Mouse (Mus musculus) G1E (cell line): ENCODE measurements around the gene Pitpnc1.

ENCODE experiments used
- CTCF ChIP-seq: IDR thresholded peaks from 2 replicates; pipeline ENCODE4 v1.5.1; 2012; ENCODE audit warnings: low read depth, low read length, inconsistent platforms, mixed read lengths
- GATA1 ChIP-seq: IDR thresholded peaks from 2 replicates; pipeline ENCODE4 v1.6.1; 2012; ENCODE audit warnings: borderline replicate concordance, low read length, inconsistent platforms, mixed read lengths
- GATA2 ChIP-seq: IDR thresholded peaks from 2 replicates; pipeline ENCODE4 v1.6.1; 2012; ENCODE audit warnings: low read depth, low read length, inconsistent platforms, borderline replicate concordance

DNA sequence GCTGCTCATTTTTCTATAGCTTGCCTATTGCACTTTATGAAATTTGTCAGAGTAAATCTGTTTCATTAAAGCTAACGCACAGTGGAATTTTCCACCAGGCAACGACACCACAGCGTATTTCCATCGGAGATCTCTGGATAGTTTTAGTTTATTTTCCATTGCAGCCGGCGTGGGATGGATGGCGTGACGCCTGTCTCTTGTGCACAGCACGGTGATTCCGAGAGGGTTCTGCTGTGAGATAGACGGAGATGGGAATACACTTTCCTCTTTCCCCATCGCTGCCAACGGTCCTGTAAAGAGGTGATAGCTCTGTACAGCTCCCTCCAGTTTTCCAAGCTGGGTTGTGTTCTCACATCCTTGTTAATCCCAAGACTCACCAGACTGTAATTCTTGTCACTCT, 138.2 kb downstream of the Pitpnc1 start:
- TF ChIP-seq CTCF (no peak), GATA2 (no peak), GATA1 (no peak)
